Mouse (Mus musculus): ENCODE measurements around the gene Morn5. TPM values are rescaled to one million over a fixed set of nuclear protein-coding genes. Genes with fewer than 3 reads are reported as not detected.

Morn5 gene
- polyA plus RNA-seq, 1 experiment from 2014 or later, result 0.24 TPM

DNA sequence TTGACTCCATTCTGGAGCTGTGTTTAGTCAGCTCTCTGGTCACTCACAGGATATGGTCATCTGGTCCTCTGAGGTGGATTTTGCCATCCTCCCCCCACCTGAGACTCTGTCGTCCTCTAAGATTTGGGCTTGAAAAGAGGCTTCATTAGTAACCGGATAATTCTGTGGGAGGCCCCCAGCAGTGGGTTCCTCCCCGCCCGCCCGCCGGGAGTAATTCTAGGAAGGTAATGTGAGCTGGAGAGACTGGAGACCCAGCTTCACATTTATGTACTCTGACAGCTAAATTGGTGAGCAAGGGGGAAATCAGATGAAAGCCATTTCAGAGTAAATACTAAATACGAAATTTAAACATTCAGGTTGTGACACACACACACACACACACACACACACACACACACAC lies 59.4 kb downstream of the Morn5 start:
- ATAC-seq (replicated peaks; ENCODE audit: insufficient number of reproducible peaks, insufficient read depth, low FRiP score, low read depth), result no peak
- H3K9me3 ChIP-seq (replicated peaks), result no peaks in the 10 kb centered on the region
- 9% methylated on average over 7 of the region's 7 CpGs for WGBS
- no peak overlapping the region for H3K4me3 ChIP-seq
- H3K4me2 ChIP-seq, result no peak overlapping the region
- peaks cover 85% of the 10 kb centered on the region for H3K27me3 ChIP-seq
- H3K36me3 ChIP-seq, result no peaks in the 10 kb centered on the region
- H3K9ac ChIP-seq, result no peak overlapping the region
- H3K4me1 ChIP-seq (replicated peaks), result peaks cover 21% of the 10 kb centered on the region
- H3K27ac ChIP-seq, result no peak overlapping the region

DNA sequence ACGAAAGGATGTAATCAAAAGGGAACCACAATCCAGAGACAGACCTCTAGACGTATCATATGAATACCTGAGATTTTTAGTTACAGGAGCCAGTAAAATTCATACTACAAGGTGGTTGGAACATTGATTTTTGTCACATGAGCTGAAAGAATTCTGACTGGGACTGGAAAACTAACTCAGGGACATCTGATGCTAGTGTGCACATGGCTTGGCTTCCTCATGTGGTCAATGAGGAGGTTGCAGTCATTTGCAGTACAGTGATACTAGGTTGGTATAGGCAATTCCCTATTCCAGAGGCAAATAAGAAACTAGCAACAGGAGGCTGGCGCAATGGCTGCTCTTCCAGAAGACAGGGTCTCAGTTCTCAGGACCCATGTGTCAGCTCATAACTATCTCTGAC lies 63.4 kb downstream of the Morn5 start:
- Histone ChIP-seq H3K9me3 (replicated peaks) (no peaks in the 10 kb centered on the region), H3K9ac (no peak overlapping the region), H3K4me1 (replicated peaks) (no peaks in the 10 kb centered on the region), H3K4me2 (no peak overlapping the region), H3K27me3 (peaks cover 45% of the 10 kb centered on the region), H3K27ac (no peak overlapping the region), H3K4me3 (no peak overlapping the region), H3K36me3 (peaks cover 15% of the 10 kb centered on the region)
- no peak for ATAC-seq (replicated peaks; ENCODE audit: insufficient number of reproducible peaks, insufficient read depth, low FRiP score, low read depth)
- 71% methylated on average over 3 of the region's 3 CpGs for WGBS

DNA sequence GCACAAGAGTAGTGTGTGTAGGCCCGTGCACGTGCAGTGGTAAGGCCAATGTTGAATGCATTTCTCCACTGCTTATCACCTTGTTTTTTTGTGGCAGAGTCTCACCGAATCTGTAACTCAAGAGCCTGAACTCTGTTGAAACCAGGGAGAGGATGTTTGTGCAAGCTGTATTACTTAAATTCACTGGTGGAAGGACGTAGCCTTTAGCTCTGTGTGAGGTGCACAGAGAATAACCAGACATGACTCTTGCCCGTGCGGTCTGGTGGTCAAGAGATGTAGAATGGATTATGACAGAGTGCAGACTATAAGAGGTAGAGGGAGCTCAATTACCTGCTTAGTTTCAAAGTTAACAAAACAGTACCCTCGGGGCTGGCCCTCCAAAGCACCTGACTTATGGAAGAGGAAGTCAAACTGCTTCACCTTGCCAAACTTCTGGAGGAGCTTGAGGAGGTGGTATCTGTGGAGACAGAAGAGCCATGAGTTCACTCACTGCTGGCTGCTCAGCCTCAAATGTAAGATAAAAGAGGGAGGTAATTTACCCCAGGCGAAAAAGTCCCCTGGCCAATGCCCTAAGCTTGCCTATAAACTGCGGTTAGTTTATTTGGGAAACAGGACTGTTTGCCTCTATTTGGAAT lies 77.7 kb downstream of the Morn5 start:
- no peak for ATAC-seq (replicated peaks; ENCODE audit: insufficient number of reproducible peaks, insufficient read depth, low FRiP score, low read depth)
- Histone ChIP-seq H3K4me1 (replicated peaks) (peaks cover 16% of the 10 kb centered on the region), H3K4me3 (no peak overlapping the region), H3K9me3 (replicated peaks) (no peaks in the 10 kb centered on the region), H3K9ac (no peak overlapping the region), H3K27me3 (no peaks in the 10 kb centered on the region), H3K4me2 (no peak overlapping the region), H3K27ac (no peak overlapping the region), H3K36me3 (peaks cover 66% of the 10 kb centered on the region)
- WGBS, result 90% methylated on average over 9 of the region's 9 CpGs

DNA sequence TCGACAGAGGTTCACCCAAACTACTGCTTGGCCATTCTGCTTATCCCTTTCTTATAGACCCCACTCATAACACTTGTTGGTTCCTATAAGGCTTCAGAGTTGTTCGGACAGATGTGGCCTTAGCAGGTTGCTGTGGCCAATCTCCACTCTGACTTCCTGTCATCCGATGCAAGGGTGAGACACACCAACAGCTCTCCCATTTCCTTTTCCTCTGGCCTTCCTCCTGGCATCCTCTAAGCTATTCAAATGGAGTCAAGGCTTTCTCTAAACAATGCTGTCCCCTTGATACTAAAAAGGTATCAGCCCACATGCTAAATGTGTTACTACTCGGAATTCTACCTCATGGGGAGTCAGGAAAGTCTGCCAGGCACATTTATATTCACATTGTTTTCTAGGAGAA lies 78.7 kb downstream of the Morn5 start:
- ATAC-seq (replicated peaks; ENCODE audit: insufficient number of reproducible peaks, insufficient read depth, low FRiP score, low read depth), result no peak
- Histone ChIP-seq H3K4me1 (replicated peaks) (peaks cover 16% of the 10 kb centered on the region), H3K9me3 (replicated peaks) (no peaks in the 10 kb centered on the region), H3K9ac (no peak overlapping the region), H3K27me3 (no peaks in the 10 kb centered on the region), H3K4me3 (no peak overlapping the region), H3K4me2 (no peak overlapping the region), H3K27ac (no peak overlapping the region), H3K36me3 (peaks cover 67% of the 10 kb centered on the region)
- whole genome bisulfite sequencing, result 61% methylated on average over 4 of the region's 4 CpGs

DNA sequence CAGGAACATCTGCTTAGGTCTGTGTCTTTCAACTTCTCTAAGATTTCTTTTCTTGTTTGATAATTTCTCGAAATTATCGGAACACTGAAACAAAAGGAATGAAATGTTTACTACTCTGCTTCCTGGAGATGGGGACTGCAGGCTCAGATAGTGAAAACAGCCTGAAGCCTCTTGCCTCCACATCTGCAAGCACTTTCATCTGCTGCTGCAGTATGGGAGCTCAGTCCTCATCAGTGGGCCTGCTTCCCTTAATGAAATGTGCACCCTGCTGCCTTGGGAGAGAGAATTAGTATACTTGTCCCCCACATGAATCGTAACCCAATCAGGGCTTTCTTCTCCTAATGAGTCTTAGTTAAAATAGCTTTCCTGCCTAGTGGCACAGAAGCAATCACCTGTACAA lies 79.8 kb downstream of the Morn5 start:
- 86% methylated on average over 3 of the region's 3 CpGs for WGBS
- Histone ChIP-seq H3K27ac (peak overlapping the region; percentile 32; the same call in 1 of the 2 replicates), H3K4me3 (no peak overlapping the region), H3K4me1 (replicated peaks) (peaks cover 16% of the 10 kb centered on the region), H3K9me3 (replicated peaks) (no peaks in the 10 kb centered on the region), H3K9ac (no peak overlapping the region), H3K36me3 (peaks cover 68% of the 10 kb centered on the region), H3K4me2 (no peak overlapping the region), H3K27me3 (no peaks in the 10 kb centered on the region)
- ATAC-seq (replicated peaks; ENCODE audit: insufficient number of reproducible peaks, insufficient read depth, low FRiP score, low read depth), result no peak

Other genes starting within 250 kb of the Morn5 start
- 0.94 and 1.0 TPM in 2 replicates for gene Ttll11, start 69.5 kb upstream of the Morn5 start, polyA plus RNA-seq (2015; fragmentation: Nextera tagmentation; extraction: Ambion mirVana)
- gene Ndufa8, start 52 bp upstream of the Morn5 start, polyA plus RNA-seq (2015; fragmentation: Nextera tagmentation; extraction: Ambion mirVana), result 411 and 477 TPM in 2 replicates
- gene Lhx6, start 56.0 kb downstream of the Morn5 start, polyA plus RNA-seq (2015; fragmentation: Nextera tagmentation; extraction: Ambion mirVana), result 1.5 and 2.2 TPM in 2 replicates
- 32.4 and 38.6 TPM in 2 replicates for gene Mrrf, start 86.9 kb downstream of the Morn5 start, polyA plus RNA-seq (2015; fragmentation: Nextera tagmentation; extraction: Ambion mirVana)
- gene Rbm18, start 87.3 kb downstream of the Morn5 start, polyA plus RNA-seq (2015; fragmentation: Nextera tagmentation; extraction: Ambion mirVana), result 62.6 and 63.6 TPM in 2 replicates
- gene Ptgs1, start 181.0 kb downstream of the Morn5 start, polyA plus RNA-seq (2015; fragmentation: Nextera tagmentation; extraction: Ambion mirVana), result 23.0 and 29.7 TPM in 2 replicates